Comparison of ENCODE assay signal across 8 mouse cellular contexts in genomic region chr14:20481211-20481610, GRCm38 (mm10). TPM values are rescaled to one million over a fixed set of nuclear protein-coding genes. Genes with fewer than 3 reads are reported as not detected.
A peak's percentile ranks its signal among the peaks of the same experiment; 100 is the strongest.
DNase-seq lines count a peak whose midpoint lies in the region; ATAC-seq lines count a peak whose summit lies in the region.

No protein-coding gene starts in this region.

- no peak for ATAC-seq in cerebellum, adult (ENCODE audit: insufficient number of reproducible peaks, low FRiP score, low TSS enrichment)

- DNase-seq in cerebellum, adult 9-11 months = peak; percentile 25
- DNase-seq in 3T3-L1 (ENCODE audit: low read depth, low spot score) = peak; percentile 12
- peak; percentile 55 for DNase-seq in c-Kit-positive CD71-negative TER-119-negative erythroid progenitor cells, embryonic 14.5 days (ENCODE audit: low read depth)
- peak; percentile 15 for DNase-seq in lung, postnatal 25 days (ENCODE audit: low spot score)
- DNase-seq in layer of hippocampus, postnatal 36 days = no peak
- no peak for DNase-seq in gastrocnemius, postnatal 4 days (ENCODE audit: low spot score in 2 of 2)
- DNase-seq in layer of hippocampus, adult 18-20 months (ENCODE audit: low spot score in 2 of 2) = no peak

RNA-seq across cellular contexts. Expression of gene Anxa7, which starts 1.3 kb away (rescaled TPM):
- total RNA-seq in layer of hippocampus, postnatal 36 days (2021) = 10 to 100 TPM; 68.0 to 69.7 TPM
- 10 to 100 TPM; 43.1 to 52.3 TPM for total RNA-seq in gastrocnemius, postnatal 4 days (2021)
- 10 to 100 TPM; 74.3 to 74.7 TPM for total RNA-seq in layer of hippocampus, adult 18-20 months (2021)

RNA-seq across cellular contexts. Expression of gene Mss51, which starts 15.5 kb away (rescaled TPM):
- total RNA-seq in layer of hippocampus, postnatal 36 days (2021) = 1 to 10 TPM; 1.3 to 1.5 TPM
- total RNA-seq in gastrocnemius, postnatal 4 days (2021) = 1 to 10 TPM; 2.6 to 5.7 TPM
- 1 to 10 TPM in 1 of 2 experiments, under 1 TPM in 1; 0.40 to 1.1 TPM for total RNA-seq in layer of hippocampus, adult 18-20 months (2021)

RNA-seq across cellular contexts. Expression of gene Cfap70, which starts 29.2 kb away (rescaled TPM):
- 1 to 10 TPM in 1 of 2 experiments, under 1 TPM in 1; 0.75 to 2.4 TPM for total RNA-seq in layer of hippocampus, postnatal 36 days (2021)
- total RNA-seq in gastrocnemius, postnatal 4 days (2021) = under 1 TPM; 0.21 to 0.64 TPM
- total RNA-seq in layer of hippocampus, adult 18-20 months (2021) = 1 to 10 TPM; 1.4 to 1.9 TPM

Comparison
In these comparisons a context has a peak if more than half of its experiments do, and no peak if none do; other contexts are left out.
1. DNase-seq: peak in cerebellum, adult 9-11 months (single experiment), 3T3-L1 (single experiment), c-Kit-positive CD71-negative TER-119-negative erythroid progenitor cells, embryonic 14.5 days (single experiment) and lung, postnatal 25 days (single experiment); none in layer of hippocampus, postnatal 36 days (0 of 2), gastrocnemius, postnatal 4 days (0 of 2) and layer of hippocampus, adult 18-20 months (0 of 2).